Mouse (Mus musculus) left cerebral cortex, adult 6 months (tissue): ENCODE measurements around the gene Adam26a. TPM values are rescaled to one million over a fixed set of nuclear protein-coding genes. Genes with fewer than 3 reads are reported as not detected.

Experiments
- long read RNA-seq, 2 experiments: library from polyadenylated mRNA; unstranded; transcript quantifications; one replicate each; pipeline ENCODE4 v2.0.0; 2019 to 2020
- polyA plus RNA-seq: library from polyadenylated mRNA; unstranded; fragments of <200 nt; fragmentation: Nextera tagmentation; gene quantifications from 2 replicates; pipeline ENCODE4 v1.2.3, GENCODE M21; 2021

Adam26a gene
- polyA plus RNA-seq, result not detected in 2 replicates
- long read RNA-seq, experiment 1, result 0 reads
- long read RNA-seq, experiment 2, result 0 reads

DNA sequence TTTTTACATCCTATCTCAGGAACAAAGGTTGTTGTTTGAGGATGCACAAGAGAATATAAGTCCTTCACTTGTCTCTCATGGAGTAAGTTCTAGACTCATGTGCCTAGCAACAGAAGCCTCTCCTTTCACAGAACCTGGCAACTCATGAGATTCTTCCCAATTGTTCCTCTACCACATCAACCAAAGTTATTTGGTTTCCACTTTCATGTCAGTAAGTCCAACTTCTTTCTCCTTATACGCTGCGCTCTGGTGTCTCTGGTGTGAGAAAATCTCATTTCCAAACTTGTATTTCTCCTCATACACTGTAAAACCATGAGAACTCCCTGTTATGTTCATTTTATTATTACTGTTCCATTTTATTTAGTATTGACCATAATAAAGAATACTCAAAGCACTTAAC, at the start of gene Adam26a:
Gene Adam26a (minus strand): TSS at position 101 of the 400 bp plus-strand sequence.

DNA sequence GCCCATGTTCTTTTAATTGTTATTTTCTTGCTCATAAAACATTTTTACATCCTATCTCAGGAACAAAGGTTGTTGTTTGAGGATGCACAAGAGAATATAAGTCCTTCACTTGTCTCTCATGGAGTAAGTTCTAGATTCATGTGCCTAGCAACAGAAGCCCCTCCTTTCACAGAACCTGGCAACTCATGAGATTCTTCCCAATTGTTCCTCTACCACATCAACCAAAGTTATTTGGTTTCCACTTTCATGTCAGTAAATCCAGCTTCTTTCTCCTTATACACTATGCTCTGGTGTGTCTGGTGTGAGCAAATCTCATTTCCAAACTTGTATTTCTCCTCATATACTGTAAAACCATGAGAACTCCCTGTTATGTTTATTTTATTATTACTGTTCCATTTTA, 48.5 kb downstream of the Adam26a start, which contains the start of gene Adam26b:
Gene Adam26b (minus strand): TSS at position 101 of the 400 bp plus-strand sequence.

Other genes with a start within 250 kb of the Adam26a start
- gene Adam26b, start 48.6 kb downstream of the Adam26a start, polyA plus RNA-seq, result not detected in 2 replicates
- gene Gm5346, start 50.6 kb upstream of the Adam26a start, polyA plus RNA-seq, result not detected in 2 replicates
- not detected in 2 replicates for gene Adam34, start 133.3 kb upstream of the Adam26a start, polyA plus RNA-seq